ENCODE assay signal across 8 mouse cellular contexts in the genomic region with DNA sequence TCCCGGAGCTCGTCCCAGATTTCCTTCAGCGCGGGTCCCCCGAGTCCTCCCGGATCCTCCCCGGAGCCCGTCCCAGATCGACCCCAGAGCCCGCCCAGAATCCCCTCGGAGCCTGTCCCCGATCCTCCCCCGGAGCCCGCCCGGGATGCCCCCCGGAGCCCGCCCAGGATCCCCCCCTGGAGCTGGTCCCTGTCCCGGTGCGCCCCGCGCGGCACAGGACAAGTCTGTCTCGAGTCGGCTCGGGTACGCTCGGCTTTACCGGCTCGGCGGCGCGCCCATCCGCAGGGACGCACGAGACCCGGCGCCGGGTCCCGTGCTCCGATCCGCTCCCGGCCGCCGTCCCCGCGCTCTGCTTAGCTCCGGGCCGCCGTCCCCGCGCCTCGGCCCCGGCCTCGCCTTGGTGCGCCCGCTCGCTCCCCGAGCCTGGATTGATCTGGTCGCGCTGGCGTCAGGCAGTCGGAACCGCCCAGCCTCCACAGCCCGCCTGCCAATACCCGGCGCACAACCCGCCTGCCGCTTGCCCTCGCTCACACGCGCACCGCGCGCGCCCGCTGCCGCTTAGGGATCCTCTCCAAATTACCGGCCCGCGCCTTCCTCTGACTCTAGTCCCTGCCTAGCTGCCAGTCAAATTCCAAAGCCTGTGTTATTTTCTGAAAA. TPM values are rescaled to one million over a fixed set of nuclear protein-coding genes. Genes with fewer than 3 reads are reported as not detected.
DNase-seq lines count a peak whose midpoint lies in the region; ATAC-seq and TF ChIP-seq lines count a peak whose summit lies in the region.

A gene (minus strand): TSS at position 525 of the 657 bp plus-strand sequence.

- peak; percentile 86 for DNase-seq in CD4-positive, CD25-positive, alpha-beta regulatory T cell, adult 2 months (ENCODE audit: low read depth, low spot score)
- DNase-seq in heart, postnatal 25 days (ENCODE audit: low spot score) = peak; percentile 91
- DNase-seq in layer of hippocampus, adult 18-20 months (ENCODE audit: low spot score in 2 of 2) = peak; percentile 95 to 97
- DNase-seq in lung, adult 18-20 months = peak; percentile 95 to 96

- H3K4me3 ChIP-seq in forebrain, embryonic 16.5 days (replicated peaks; ENCODE audit: low read length) = peak within 1 kb of the TSS; percentile 80
- H3K4me3 ChIP-seq in neural tube, embryonic 14.5 days (ENCODE audit: low read depth, low read length) = peak within 1 kb of the TSS; percentile 91
- H3K4me3 ChIP-seq in testis, adult 2 months (ENCODE audit: control insufficient read depth, low read depth, low read length) = peak within 1 kb of the TSS; percentile 87

- ATAC-seq in cerebellum, adult (ENCODE audit: insufficient number of reproducible peaks, low FRiP score, low TSS enrichment) = peak; percentile 96
- peak; percentile 94 for ATAC-seq in forebrain, embryonic 16.5 days
- ATAC-seq in neural tube, embryonic 14.5 days (ENCODE audit: low read depth) = peak; percentile 94

- H3K27ac ChIP-seq in forebrain, embryonic 16.5 days (ENCODE audit: low read length) = peak within 1 kb of the TSS; percentile 90
- peak within 1 kb of the TSS; percentile 98 for H3K27ac ChIP-seq in neural tube, embryonic 14.5 days (ENCODE audit: low read depth, low read length)
- peak within 1 kb of the TSS; percentile 19 for H3K27ac ChIP-seq in testis, adult 2 months (ENCODE audit: control insufficient read depth, insufficient read depth, low read depth, low read length)

- WGBS in forebrain, embryonic 16.5 days = under 1% methylated on average over 65 of the region's 80 CpGs
- 1% methylated on average over 48 of the region's 80 CpGs for WGBS in neural tube, embryonic 14.5 days

- TF ChIP-seq CTCF in testis, adult 2 months (IDR thresholded peaks at IDR 0.05; ENCODE audit: control insufficient read depth, insufficient read depth, insufficient replicate concordance, low read depth, low read length) = no peak

- no peaks in the 10 kb centered on the region for H3K27me3 ChIP-seq in forebrain, embryonic 16.5 days (replicated peaks; ENCODE audit: control insufficient read depth, insufficient read depth, low read length)
- H3K27me3 ChIP-seq in neural tube, embryonic 14.5 days (ENCODE audit: control insufficient read depth, insufficient read depth, low read length) = no peaks in the 10 kb centered on the region
- no peaks in the 10 kb centered on the region for H3K27me3 ChIP-seq in testis, adult 2 months (ENCODE audit: control insufficient read depth, insufficient read depth, low read length)

- H3K4me2 ChIP-seq in forebrain, embryonic 16.5 days (ENCODE audit: low read length) = peak within 1 kb of the TSS; percentile 64
- peak within 1 kb of the TSS; percentile 84 for H3K4me2 ChIP-seq in neural tube, embryonic 14.5 days (ENCODE audit: low read depth, low read length)

- peaks cover 21% of the 10 kb centered on the region for H3K4me1 ChIP-seq in forebrain, embryonic 16.5 days (replicated peaks; ENCODE audit: control insufficient read depth, insufficient read depth, low read length)
- H3K4me1 ChIP-seq in neural tube, embryonic 14.5 days (ENCODE audit: control insufficient read depth, insufficient read depth, low read length) = peaks cover 33% of the 10 kb centered on the region
- H3K4me1 ChIP-seq in testis, adult 2 months (ENCODE audit: control insufficient read depth, insufficient read depth, low read length) = peaks cover 4% of the 10 kb centered on the region; the same call in 1 of the 2 replicates

- no peaks in the 10 kb centered on the region for H3K9me3 ChIP-seq in forebrain, embryonic 16.5 days (ENCODE audit: control insufficient read depth, low read length)
- H3K9me3 ChIP-seq in neural tube, embryonic 14.5 days (ENCODE audit: control insufficient read depth, low read length) = no peaks in the 10 kb centered on the region

- no peak for TF ChIP-seq POLR2A in testis, adult 2 months (IDR thresholded peaks at IDR 0.05; ENCODE audit: control insufficient read depth, low read depth, low read length)

- H3K36me3 ChIP-seq in forebrain, embryonic 16.5 days (ENCODE audit: control insufficient read depth, insufficient read depth) = no peaks in the 10 kb centered on the region
- no peaks in the 10 kb centered on the region for H3K36me3 ChIP-seq in neural tube, embryonic 14.5 days (ENCODE audit: control insufficient read depth, insufficient read depth, low read length)
- H3K36me3 ChIP-seq in testis, adult 2 months (ENCODE audit: control insufficient read depth, insufficient read depth, low read length) = no peaks in the 10 kb centered on the region

- intact Hi-C loops in heart, postnatal 25 days (cut with DNase I) = loop anchor here (1.0 to 10.0 kb wide), 3 partner anchors 57 to 574 kb away; a partner anchor contains a TSS

- peak within 1 kb of the TSS; percentile 75 for H3K9ac ChIP-seq in forebrain, embryonic 16.5 days (replicated peaks; ENCODE audit: low read depth, low read length)
- H3K9ac ChIP-seq in neural tube, embryonic 14.5 days (replicated peaks; ENCODE audit: low read depth, low read length) = peak within 1 kb of the TSS; percentile 98

RNA-seq across cellular contexts. Expression of the gene that starts here (rescaled TPM):
- polyA plus RNA-seq in forebrain, embryonic 16.5 days (2015; fragmentation: Nextera tagmentation; extraction: Ambion mirVana) = 65.6 and 65.8 TPM in 2 replicates
- 10 to 100 TPM; 14.5 to 16.3 TPM for total RNA-seq in heart, postnatal 25 days (2021)
- total RNA-seq in layer of hippocampus, adult 18-20 months (2021) = 10 to 100 TPM; 25.0 to 28.3 TPM
- 73.5 and 92.4 TPM in 2 replicates for polyA plus RNA-seq in neural tube, embryonic 14.5 days (2014; fragmentation: Nextera tagmentation; extraction: Ambion mirVana)
- polyA plus RNA-seq in testis, adult 2 months (2012; rRNA removed) = 32.8 and 37.8 TPM in 2 replicates

Comparison
In these comparisons a context has a peak if more than half of its experiments do, and no peak if none do; other contexts are left out.
1. Peak in every context shown above with its lines: DNase-seq, ATAC-seq, H3K4me3 ChIP-seq and H3K27ac ChIP-seq.
2. H3K27ac ChIP-seq: peak in every context shown above with its lines; median percentile 98 in neural tube, embryonic 14.5 days; 90 in forebrain, embryonic 16.5 days; 19 in testis, adult 2 months.